Mouse (Mus musculus): ENCODE data around the gene Jak2.

The Jak2 gene

GRCm38 (mm10) chr19:29361468-29362130 lies 110.0 kb downstream of the Jak2 start:
- peak; percentile 84 for DNase-seq (ENCODE audit: low read depth, low spot score)

DNA sequence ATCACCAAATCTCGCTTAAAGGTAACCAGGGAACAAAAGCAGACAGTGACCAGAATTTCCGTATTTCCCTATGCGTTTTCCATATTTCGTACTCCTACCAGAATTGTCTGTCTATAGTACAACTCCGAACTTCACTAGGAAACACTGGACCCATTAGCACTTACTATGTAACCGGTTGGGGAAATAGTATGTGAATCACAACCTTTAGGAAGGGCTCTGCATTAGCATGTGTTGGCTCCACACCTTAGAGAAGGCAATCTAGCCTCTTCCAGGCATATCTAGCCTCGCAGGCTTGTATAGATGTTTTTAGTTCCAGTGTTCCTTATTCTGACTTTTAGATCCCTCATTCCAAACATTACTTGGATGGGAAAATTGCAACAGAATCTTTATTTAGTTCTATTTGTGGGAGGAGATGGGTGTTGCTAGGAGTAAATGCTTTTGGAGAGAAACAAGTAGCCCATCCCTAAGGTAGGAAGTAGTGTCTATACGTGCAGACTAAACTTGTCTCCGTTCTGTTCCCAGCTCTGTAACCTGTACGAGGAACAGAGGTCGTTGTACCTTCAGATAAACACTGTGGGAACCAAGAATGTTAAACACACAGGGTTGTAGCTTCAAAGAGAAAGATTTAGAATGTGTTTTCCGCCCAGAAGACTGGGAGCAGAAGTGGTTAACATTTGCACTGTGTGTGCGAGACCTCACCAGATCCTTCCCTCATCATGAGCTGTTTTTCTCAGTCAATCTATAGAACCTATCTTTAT lies 110.7 kb downstream of the Jak2 start:
- DNase-seq (ENCODE audit: low read depth, low spot score) = no peak
